Mouse (Mus musculus) liver, postnatal 0 days (tissue): ENCODE measurements around the gene Dchs1. TPM values are rescaled to one million over a fixed set of nuclear protein-coding genes. Genes with fewer than 3 reads are reported as not detected.

Experiments
- ATAC-seq: fragments of 200-750 bp; cut with Nextera tagmentation; 2 replicates; pipeline ENCODE4 v1.8.0; 2017; ENCODE audit warnings: mild to moderate bottlenecking, moderate library complexity
- DNase-seq: peaks from one replicate; pipeline ENCODE4 v3.0.0-alpha.2; 2016
- H3K27ac ChIP-seq: fragments of 300-500 bp; sonication (generic); 2 replicates; pipeline ENCODE4 v1.5.1; 2014; ENCODE audit warnings: antibody characterized with exemption, moderate library complexity, mild to moderate bottlenecking, low read depth
- H3K27me3 ChIP-seq: fragments of 300-500 bp; sonication (generic); 2 replicates; pipeline ENCODE4 v1.6.1; 2014; ENCODE audit warnings: low read length, control low read depth, mixed read lengths; ENCODE audit not compliant: insufficient read depth
- H3K36me3 ChIP-seq: fragments of 300-500 bp; sonication (generic); replicated peaks from 2 replicates; pipeline ENCODE4 v1.6.1; 2014; ENCODE audit warnings: mild to moderate bottlenecking, control low read depth, low read length, moderate library complexity, mixed read lengths; ENCODE audit not compliant: insufficient read depth
- H3K4me1 ChIP-seq: fragments of 300-500 bp; sonication (generic); 2 replicates; pipeline ENCODE4 v1.6.1; 2014; ENCODE audit warnings: antibody characterized with exemption, mild to moderate bottlenecking, control low read depth; ENCODE audit not compliant: insufficient read depth
- H3K4me2 ChIP-seq: fragments of 300-500 bp; sonication (generic); 2 replicates; pipeline ENCODE4 v1.6.1; 2014; ENCODE audit warnings: low read depth, mild to moderate bottlenecking, low read length, moderate library complexity, mixed read lengths
- H3K4me3 ChIP-seq: fragments of 300-500 bp; sonication (generic); 2 replicates; pipeline ENCODE4 v1.5.1; 2014; ENCODE audit warnings: low read depth, low read length
- H3K9ac ChIP-seq: fragments of 300-500 bp; sonication (generic); replicated peaks from 2 replicates; pipeline ENCODE4 v1.6.1; 2014; ENCODE audit warnings: mild to moderate bottlenecking, moderate library complexity
- H3K9me3 ChIP-seq: fragments of 300-500 bp; sonication (generic); 2 replicates; pipeline ENCODE4 v1.6.1; 2016; ENCODE audit warnings: mild to moderate bottlenecking, control low read depth, low read length, mixed read lengths
- CTCF ChIP-seq: sonication (generic); IDR thresholded peaks from 2 replicates; pipeline ENCODE4 v1.5.1; 2016; ENCODE audit warnings: antibody characterized with exemption, low read depth
- EP300 ChIP-seq: IDR thresholded peaks from 2 replicates; pipeline ENCODE4 v1.6.1; 2016; ENCODE audit warnings: antibody characterized with exemption, low read depth, mild to moderate bottlenecking
- WGBS: fragments of 180-500 bp; shearing (Covaris S2); extraction: QIAGEN DNeasy Blood & Tissue Kit; methylation state at CpG from one replicate; pipeline ENCODE4 v1.1.7; 2014; ENCODE audit not compliant: insufficient replicate concordance; 5-methylcytosine and 5-hydroxymethylcytosine counted together
- polyA plus RNA-seq: library from polyadenylated mRNA; unstranded; fragments of >200 nt; fragmentation: Nextera tagmentation; extraction: Ambion mirVana; gene quantifications from 2 replicates; pipeline ENCODE4 v1.2.1, GENCODE M21; 2015

Gene Dchs1
- polyA plus RNA-seq, 1 experiment from 2014 or later: 0.58 TPM

DNA sequence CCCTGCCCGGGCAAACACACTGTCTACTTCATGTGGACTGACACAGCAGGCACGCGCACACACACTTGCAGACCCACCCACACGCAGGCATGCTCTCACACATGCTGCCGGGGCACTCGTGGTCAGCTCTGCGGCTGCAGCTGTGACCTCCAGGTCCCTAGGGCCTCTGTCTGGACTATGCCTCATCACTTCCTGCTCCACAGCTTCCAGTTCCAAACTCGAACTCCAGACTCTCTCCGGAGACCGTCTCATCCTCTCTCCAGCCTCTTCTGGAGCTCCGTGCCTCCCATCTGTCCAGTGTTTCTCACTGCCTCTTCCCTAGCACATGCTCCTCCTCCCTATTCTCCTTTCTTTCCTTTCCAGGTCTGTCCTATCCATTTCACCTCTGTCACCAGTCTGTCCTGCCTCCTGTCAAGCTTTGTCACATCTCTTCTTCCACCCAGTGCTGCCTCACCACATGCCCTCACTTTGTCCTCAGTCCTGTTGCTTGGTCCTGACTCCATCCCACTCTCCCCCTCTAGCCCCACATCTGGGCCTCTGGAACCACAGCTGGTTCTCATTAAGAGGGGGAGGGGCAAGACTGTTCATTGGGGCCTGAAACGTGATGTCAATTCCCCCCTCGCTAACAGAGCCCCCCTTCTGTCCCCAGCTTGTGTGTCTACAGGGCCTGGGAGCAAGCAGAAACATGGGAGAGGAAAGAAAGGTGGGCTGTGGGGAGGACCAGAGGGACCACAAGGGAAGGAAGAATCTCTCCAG, 9.5 kb downstream of the Dchs1 start:
- no peaks in the 10 kb centered on the region for H3K36me3 ChIP-seq
- 36% methylated on average over 13 of the region's 13 CpGs for WGBS
- H3K27ac ChIP-seq: peak overlapping the region; percentile 59
- H3K9ac ChIP-seq: no peak overlapping the region
- peak; percentile 58 for ATAC-seq
- H3K9me3 ChIP-seq: no peaks in the 10 kb centered on the region
- H3K27me3 ChIP-seq: 0 out of 2 replicates have a peak, but pooled peaks cover 2% of the 10 kb centered on the region
- no peak for DNase-seq
- H3K4me2 ChIP-seq: peak overlapping the region; percentile 32; the same call in 1 of the 2 replicates
- peaks cover 15% of the 10 kb centered on the region for H3K4me1 ChIP-seq
- no peak overlapping the region for H3K4me3 ChIP-seq
- TF ChIP-seq CTCF (no peak), EP300 (no peak)

DNA sequence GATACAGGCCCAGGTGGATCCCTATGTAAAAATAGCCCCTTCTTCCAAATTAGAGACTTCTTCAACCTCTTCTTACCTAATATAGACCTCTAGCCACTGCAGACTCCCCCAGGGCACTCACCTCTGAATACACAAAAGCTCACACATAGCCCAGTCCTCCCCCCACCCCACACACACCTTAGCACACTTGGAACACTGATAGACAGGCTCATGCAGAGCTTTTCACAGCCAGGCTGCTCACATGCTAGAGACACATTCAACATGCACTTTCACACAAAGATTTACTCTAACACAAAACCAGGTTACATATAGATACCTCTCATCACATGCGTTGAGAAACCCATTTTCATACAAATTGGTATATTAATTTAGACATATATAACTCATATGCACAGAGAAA, 10.1 kb downstream of the Dchs1 start:
- ATAC-seq (no peak), DNase-seq (no peak)
- Histone ChIP-seq H3K27ac (no peak overlapping the region), H3K4me2 (no peak overlapping the region), H3K4me3 (no peak overlapping the region), H3K4me1 (peaks cover 15% of the 10 kb centered on the region), H3K27me3 (no peaks in the 10 kb centered on the region), H3K9me3 (no peaks in the 10 kb centered on the region), H3K36me3 (no peaks in the 10 kb centered on the region), H3K9ac (no peak overlapping the region)
- WGBS: 76% methylated on average over 1 of the region's 1 CpGs
- TF ChIP-seq CTCF (no peak), EP300 (no peak)

- 68% methylated on average over 2 of the region's 2 CpGs for WGBS
Measured at GRCm38 (mm10) chr7:105776026-105776425, 11.4 kb downstream of the Dchs1 start.

DNA sequence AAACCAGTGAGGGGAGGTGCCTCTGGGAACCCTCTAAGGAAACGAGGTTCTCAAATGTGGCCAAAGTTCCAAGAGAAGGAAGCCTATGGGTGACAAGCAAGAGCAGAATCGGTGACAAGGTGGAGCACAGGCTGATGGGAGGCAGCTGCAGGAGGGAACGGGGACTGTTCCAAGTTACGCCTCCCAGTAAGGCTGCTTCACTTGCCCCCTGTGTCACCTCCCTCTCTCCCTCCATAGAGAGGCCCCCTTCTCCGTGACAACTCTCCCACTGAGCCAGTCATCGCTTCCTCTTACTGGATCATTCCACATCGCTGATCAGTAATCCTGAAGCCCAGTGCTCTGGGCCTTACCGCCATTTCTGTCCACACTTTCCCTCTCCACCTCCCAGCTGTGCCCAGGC, 12.8 kb downstream of the Dchs1 start:
- Histone ChIP-seq H3K36me3 (no peaks in the 10 kb centered on the region), H3K9me3 (no peaks in the 10 kb centered on the region), H3K4me2 (no peak overlapping the region), H3K4me3 (no peak overlapping the region), H3K4me1 (peaks cover 26% of the 10 kb centered on the region), H3K27me3 (no peaks in the 10 kb centered on the region), H3K9ac (no peak overlapping the region), H3K27ac (no peak overlapping the region)
- WGBS: 53% methylated on average over 8 of the region's 8 CpGs
- no peak for DNase-seq
- no peak for ATAC-seq
- TF ChIP-seq CTCF: no peak
- TF ChIP-seq EP300: no peak

More at GRCm38 (mm10) chr7:105776026-105776425, 11.4 kb downstream of the Dchs1 start:
- H3K9me3 ChIP-seq: no peaks in the 10 kb centered on the region
- H3K4me3 ChIP-seq: no peak overlapping the region
- H3K4me1 ChIP-seq: peaks cover 15% of the 10 kb centered on the region
- no peak overlapping the region for H3K4me2 ChIP-seq
- H3K27me3 ChIP-seq: no peaks in the 10 kb centered on the region
- no peak overlapping the region for H3K9ac ChIP-seq
- no peak for ATAC-seq
- H3K36me3 ChIP-seq: no peaks in the 10 kb centered on the region
- DNase-seq: no peak
- no peak for TF ChIP-seq CTCF
- no peak for TF ChIP-seq EP300
- H3K27ac ChIP-seq: no peak overlapping the region

- H3K4me3 ChIP-seq: no peak overlapping the region
- peaks cover 16% of the 10 kb centered on the region for H3K4me1 ChIP-seq
- H3K9me3 ChIP-seq: no peaks in the 10 kb centered on the region
- ATAC-seq (no peak), DNase-seq (no peak)
- H3K27me3 ChIP-seq: no peaks in the 10 kb centered on the region
- TF ChIP-seq CTCF (no peak), EP300 (no peak)
- no peak overlapping the region for H3K27ac ChIP-seq
- H3K36me3 ChIP-seq: no peaks in the 10 kb centered on the region
- H3K4me2 ChIP-seq: no peak overlapping the region
- H3K9ac ChIP-seq: no peak overlapping the region
- 71% methylated on average over 5 of the region's 5 CpGs for WGBS
Measured at GRCm38 (mm10) chr7:105773041-105773440, 14.4 kb downstream of the Dchs1 start.

GRCm38 (mm10) chr7:105772331-105772730, 15.1 kb downstream of the Dchs1 start:
- Histone ChIP-seq H3K4me2 (no peak overlapping the region), H3K27ac (no peak overlapping the region), H3K9me3 (no peaks in the 10 kb centered on the region), H3K4me3 (no peak overlapping the region), H3K36me3 (no peaks in the 10 kb centered on the region), H3K9ac (no peak overlapping the region), H3K4me1 (peaks cover 11% of the 10 kb centered on the region), H3K27me3 (no peaks in the 10 kb centered on the region)
- WGBS: 85% methylated on average over 15 of the region's 15 CpGs
- DNase-seq (no peak), ATAC-seq (no peak)
- TF ChIP-seq CTCF: no peak
- TF ChIP-seq EP300: no peak
